Mouse (Mus musculus): ENCODE data around the gene Slitrk4. TPM values are rescaled to one million over a fixed set of nuclear protein-coding genes. Genes with fewer than 3 reads are reported as not detected.

Gene Slitrk4
- 0.17 and 0.29 TPM in 2 replicates for polyA plus RNA-seq (2015; fragmentation: Nextera tagmentation; extraction: Ambion mirVana)

DNA sequence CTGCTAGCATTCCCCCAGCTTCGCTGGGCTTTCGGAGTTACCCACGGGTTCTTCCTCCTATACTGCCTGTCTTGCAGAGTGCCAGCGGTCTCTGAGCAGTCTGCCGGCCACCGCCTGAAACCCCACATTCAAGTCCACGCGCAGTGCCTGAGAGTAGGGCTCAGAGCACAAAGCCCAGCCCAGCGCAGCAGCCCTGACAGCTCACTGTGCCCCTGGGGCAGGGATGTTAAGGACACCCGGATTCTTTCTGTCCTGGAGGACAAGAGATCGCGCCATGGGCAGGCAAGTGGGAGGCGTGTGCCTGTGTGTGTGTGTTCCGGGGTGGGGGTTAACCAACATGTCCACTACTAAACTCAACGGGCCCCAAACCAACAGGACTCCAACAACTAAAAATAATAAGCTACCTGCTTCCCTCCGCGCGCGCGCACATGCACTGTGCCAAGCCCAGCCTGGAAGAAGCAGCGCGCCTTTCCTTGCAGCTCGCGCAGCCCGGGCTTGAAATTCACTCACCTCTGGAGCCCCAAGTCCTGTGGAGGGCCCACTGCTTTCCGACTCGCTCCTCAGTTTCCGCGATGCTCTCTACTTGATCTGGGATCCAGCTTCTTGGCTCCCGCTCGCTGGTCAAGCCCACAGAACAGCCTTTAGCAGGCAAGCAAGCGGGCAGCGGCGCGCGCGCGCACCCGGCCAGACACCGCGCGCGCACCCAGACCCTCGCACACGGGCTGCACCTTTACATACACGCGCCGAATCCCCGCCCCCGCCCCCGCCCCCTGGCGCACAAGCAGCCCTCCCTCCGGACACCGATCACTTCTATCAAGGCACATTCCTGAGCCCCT is at the start of gene Slitrk4:
TSS of gene Slitrk4 (minus strand) at position 707 of the 836 bp plus-strand sequence.
- Histone ChIP-seq H3K27ac (ENCODE audit: low read length) (no peak within 1 kb of the TSS), H3K4me3 (ENCODE audit: low read depth, low read length) (peak within 1 kb of the TSS; percentile 8; the same call in 1 of the 2 replicates), H3K4me2 (replicated peaks; ENCODE audit: low read depth, low read length) (peak within 1 kb of the TSS; percentile 40), H3K4me1 (ENCODE audit: insufficient read depth, low read depth, low read length) (no peaks in the 10 kb centered on the region), H3K9me3 (ENCODE audit: low read length) (no peaks in the 10 kb centered on the region), H3K36me3 (ENCODE audit: insufficient read depth, low read length) (no peaks in the 10 kb centered on the region), H3K9ac (replicated peaks; ENCODE audit: low read depth) (no peak within 1 kb of the TSS), H3K27me3 (replicated peaks; ENCODE audit: insufficient read depth, low read length) (no peaks in the 10 kb centered on the region)
- no peak for DNase-seq (ENCODE audit: low spot score)
- WGBS: 11% methylated on average over 29 of the region's 54 CpGs
- no peak for TF ChIP-seq EP300 (IDR thresholded peaks at IDR 0.05)
- no peak for TF ChIP-seq CTCF (IDR thresholded peaks at IDR 0.05)
- no peak for ATAC-seq

DNA sequence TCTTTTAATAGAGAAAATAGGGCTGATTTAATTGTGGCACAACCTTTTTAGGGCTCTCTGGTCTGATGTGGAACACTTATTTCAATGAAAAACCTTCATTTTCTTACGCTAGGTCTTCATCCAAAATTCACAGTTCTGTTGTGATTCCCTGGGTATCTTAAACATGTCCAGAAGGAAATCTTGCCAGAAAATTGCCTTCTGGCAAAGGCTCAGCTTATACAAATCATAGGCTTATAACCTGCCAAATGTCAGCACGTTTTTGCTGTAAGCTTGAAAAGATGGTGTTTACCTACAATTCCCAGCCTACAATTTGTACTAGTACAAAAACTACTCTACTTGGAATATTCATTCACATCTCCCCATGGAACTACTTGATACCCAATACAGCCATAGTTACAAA is 42.7 kb upstream of the Slitrk4 start:
- WGBS: 72% methylated on average over 2 of the region's 2 CpGs
- no peak for TF ChIP-seq EP300 (IDR thresholded peaks at IDR 0.05)
- TF ChIP-seq CTCF (IDR thresholded peaks at IDR 0.05): no peak
- no peaks in the 10 kb centered on the region for H3K9me3 ChIP-seq (ENCODE audit: low read length)
- H3K4me2 ChIP-seq (replicated peaks; ENCODE audit: low read depth, low read length): no peak overlapping the region
- no peaks in the 10 kb centered on the region for H3K4me1 ChIP-seq (ENCODE audit: insufficient read depth, low read depth, low read length)
- DNase-seq (ENCODE audit: low spot score) (no peak), ATAC-seq (no peak)
- H3K4me3 ChIP-seq (ENCODE audit: low read depth, low read length): no peak overlapping the region
- H3K9ac ChIP-seq (replicated peaks; ENCODE audit: low read depth): no peak overlapping the region
- no peaks in the 10 kb centered on the region for H3K36me3 ChIP-seq (ENCODE audit: insufficient read depth, low read length)
- no peaks in the 10 kb centered on the region for H3K27me3 ChIP-seq (replicated peaks; ENCODE audit: insufficient read depth, low read length)
- H3K27ac ChIP-seq (ENCODE audit: low read length): no peak overlapping the region

DNA sequence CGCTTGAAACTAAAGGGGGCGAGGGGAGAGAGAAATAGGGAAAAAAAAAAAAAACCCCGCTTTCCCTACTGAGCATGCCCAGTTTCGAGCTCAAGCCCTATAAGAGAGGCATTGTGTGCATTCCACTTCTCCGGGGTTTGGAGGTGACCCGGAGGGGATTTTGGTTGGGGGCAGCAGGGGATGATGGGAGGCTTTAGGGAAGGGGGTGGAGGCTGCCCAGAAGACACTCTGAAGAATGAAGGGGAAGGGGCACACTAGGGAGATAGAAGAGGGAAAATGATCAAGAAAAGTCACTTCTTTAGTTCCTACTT is 1.1 kb upstream of the Slitrk4 start:
- H3K36me3 ChIP-seq (ENCODE audit: insufficient read depth, low read length): no peaks in the 10 kb centered on the region
- ATAC-seq (no peak), DNase-seq (ENCODE audit: low spot score) (no peak)
- H3K27ac ChIP-seq (ENCODE audit: low read length): no peak overlapping the region
- H3K4me1 ChIP-seq (ENCODE audit: insufficient read depth, low read depth, low read length): no peaks in the 10 kb centered on the region
- TF ChIP-seq CTCF (IDR thresholded peaks at IDR 0.05) (no peak), EP300 (IDR thresholded peaks at IDR 0.05) (no peak)
- H3K27me3 ChIP-seq (replicated peaks; ENCODE audit: insufficient read depth, low read length): no peaks in the 10 kb centered on the region
- H3K4me3 ChIP-seq (ENCODE audit: low read depth, low read length): no peak overlapping the region
- H3K9ac ChIP-seq (replicated peaks; ENCODE audit: low read depth): no peak overlapping the region
- H3K9me3 ChIP-seq (ENCODE audit: low read length): no peaks in the 10 kb centered on the region
- 9% methylated on average over 5 of the region's 6 CpGs for WGBS
- H3K4me2 ChIP-seq (replicated peaks; ENCODE audit: low read depth, low read length): no peak overlapping the region

DNA sequence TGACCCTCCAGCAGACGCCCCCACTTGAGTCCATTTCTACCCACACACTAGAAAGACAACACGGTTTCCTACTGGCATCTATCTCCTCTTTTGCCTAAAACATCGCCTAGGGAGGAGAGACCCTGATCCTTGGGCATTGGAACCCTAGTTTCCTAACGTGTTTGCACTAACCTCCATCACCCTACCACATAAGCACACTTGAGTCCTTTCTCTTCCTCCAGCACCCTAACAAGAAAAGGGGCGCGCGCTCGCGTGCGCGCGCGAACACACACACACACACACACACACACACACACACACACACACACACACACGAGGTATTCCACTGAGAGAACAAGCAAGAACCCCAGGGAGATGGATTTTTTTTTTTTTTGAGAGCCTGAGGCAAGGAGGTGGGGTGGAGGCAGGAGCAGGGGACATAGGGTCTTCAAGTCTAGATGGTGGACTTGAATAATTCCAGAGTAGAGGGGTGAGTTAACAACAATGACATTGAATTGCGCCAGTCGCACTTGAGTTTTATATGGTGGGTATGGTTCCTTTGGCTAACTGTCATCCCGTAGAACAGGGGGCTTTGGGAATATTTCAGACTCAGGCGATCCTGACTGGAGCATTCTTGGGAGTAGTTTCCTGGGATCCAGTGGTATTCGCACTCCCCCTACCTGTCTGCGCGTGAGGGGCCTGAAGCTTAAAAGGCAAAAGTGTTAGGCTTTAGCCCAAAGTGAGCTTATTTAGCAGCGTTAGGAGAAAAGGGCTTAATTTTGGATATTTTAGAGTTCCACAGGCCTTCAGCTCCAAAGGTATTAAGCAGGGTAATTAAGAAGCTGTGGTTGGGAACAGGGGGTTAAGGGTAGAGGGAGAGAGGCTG is 562 bp upstream of the Slitrk4 start:
- Histone ChIP-seq H3K9me3 (ENCODE audit: low read length) (no peaks in the 10 kb centered on the region), H3K36me3 (ENCODE audit: insufficient read depth, low read length) (no peaks in the 10 kb centered on the region), H3K27me3 (replicated peaks; ENCODE audit: insufficient read depth, low read length) (no peaks in the 10 kb centered on the region), H3K27ac (ENCODE audit: low read length) (no peak overlapping the region), H3K4me2 (replicated peaks; ENCODE audit: low read depth, low read length) (peak overlapping the region; percentile 40; the same call in 1 of the 2 replicates), H3K9ac (replicated peaks; ENCODE audit: low read depth) (no peak overlapping the region), H3K4me3 (ENCODE audit: low read depth, low read length) (peak overlapping the region; percentile 8; the same call in 1 of the 2 replicates), H3K4me1 (ENCODE audit: insufficient read depth, low read depth, low read length) (no peaks in the 10 kb centered on the region)
- ATAC-seq (no peak), DNase-seq (ENCODE audit: low spot score) (no peak)
- 7% methylated on average over 13 of the region's 22 CpGs for WGBS
- TF ChIP-seq EP300 (IDR thresholded peaks at IDR 0.05): no peak
- TF ChIP-seq CTCF (IDR thresholded peaks at IDR 0.05): no peak

DNA sequence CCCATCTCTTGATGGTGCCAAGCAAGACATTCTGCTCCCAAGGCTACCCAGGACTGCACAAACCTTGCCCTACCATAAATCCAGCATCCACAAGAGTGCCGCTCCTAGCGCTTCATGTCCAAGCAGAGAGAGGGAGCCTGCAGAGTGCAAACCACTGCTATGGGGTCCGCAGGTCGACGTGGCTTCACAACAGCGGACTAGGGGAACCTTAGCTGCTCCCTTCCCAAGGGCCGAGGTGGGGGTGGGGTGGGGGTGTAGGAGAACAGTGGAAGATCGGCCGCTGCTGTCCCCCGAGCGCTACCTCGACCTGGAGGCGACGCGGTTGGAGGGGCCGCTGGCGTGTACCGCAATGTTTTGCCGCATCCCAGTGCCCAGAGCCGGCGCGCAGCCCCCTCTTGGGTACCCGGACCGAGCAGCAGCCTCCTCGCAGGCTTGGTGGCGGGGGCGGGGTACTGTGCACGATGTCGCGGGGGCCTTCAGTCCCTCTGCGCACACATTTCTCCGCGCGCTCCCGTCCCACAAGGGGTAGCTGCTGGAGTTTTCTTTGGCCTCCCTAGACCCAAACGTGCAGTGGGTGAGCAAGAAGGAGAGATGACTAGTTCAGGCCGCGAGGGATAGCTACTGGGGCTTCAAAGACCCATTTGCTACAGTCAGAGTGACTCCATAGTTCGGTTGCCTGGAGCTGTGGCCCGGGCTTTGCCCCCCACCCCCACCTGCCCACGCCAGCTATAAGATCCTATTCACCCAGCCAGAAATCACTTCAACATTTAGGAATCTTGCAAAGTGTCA is 1.1 kb downstream of the Slitrk4 start:
- H3K4me3 ChIP-seq (ENCODE audit: low read depth, low read length): 0 out of 2 replicates have a peak overlapping the region, but pooled peaks have one; percentile 8

More for the DNA sequence above, 1.1 kb downstream of the Slitrk4 start:
- Histone ChIP-seq H3K36me3 (ENCODE audit: insufficient read depth, low read length) (no peaks in the 10 kb centered on the region), H3K27ac (ENCODE audit: low read length) (no peak overlapping the region), H3K9me3 (ENCODE audit: low read length) (no peaks in the 10 kb centered on the region), H3K4me1 (ENCODE audit: insufficient read depth, low read depth, low read length) (no peaks in the 10 kb centered on the region), H3K9ac (replicated peaks; ENCODE audit: low read depth) (no peak overlapping the region), H3K27me3 (replicated peaks; ENCODE audit: insufficient read depth, low read length) (no peaks in the 10 kb centered on the region), H3K4me2 (replicated peaks; ENCODE audit: low read depth, low read length) (peak overlapping the region; percentile 40)
- TF ChIP-seq CTCF (IDR thresholded peaks at IDR 0.05) (no peak), EP300 (IDR thresholded peaks at IDR 0.05) (no peak)
- ATAC-seq: no peak
- 3% methylated on average over 35 of the region's 41 CpGs for WGBS
- DNase-seq (ENCODE audit: low spot score): no peak

Data from lung, postnatal 0 days (tissue).